Mouse (Mus musculus): ENCODE data around the gene Grap.

Grap gene

GRCm38 (mm10) chr11:61686141-61686540, 33.1 kb downstream of the Grap start:
- no peak for DNase-seq

DNA sequence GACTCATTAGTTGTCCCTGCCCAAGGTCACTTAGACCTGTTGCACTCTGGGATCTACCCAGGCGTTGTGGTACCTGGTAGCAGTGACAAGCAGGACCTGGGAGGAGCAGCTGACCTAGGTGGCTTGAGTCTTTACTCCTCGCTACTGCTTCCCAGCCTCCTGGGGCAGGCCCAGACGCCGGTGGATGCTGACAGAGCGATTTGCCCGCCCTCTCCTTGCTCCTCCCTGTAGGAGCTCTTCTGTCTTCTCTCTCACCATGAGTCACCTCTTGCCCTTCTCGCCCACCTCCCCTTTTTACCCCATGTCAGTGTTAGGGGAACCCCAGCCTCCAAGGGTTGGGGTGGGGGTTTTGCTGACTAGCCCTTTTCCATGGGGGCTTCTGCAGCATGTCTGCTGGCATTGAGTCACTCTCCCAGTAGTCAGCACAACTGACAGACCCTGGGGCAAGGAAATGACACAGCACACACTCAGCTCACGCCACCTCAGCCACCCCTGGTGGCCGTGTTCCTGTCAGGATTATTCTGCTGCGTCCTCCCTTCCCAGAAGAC, 33.9 kb downstream of the Grap start:
- no peak for DNase-seq

- DNase-seq: no peak
Observed at GRCm38 (mm10) chr11:61687595-61687994, 34.5 kb downstream of the Grap start.

GRCm38 (mm10) chr11:61692996-61693395, 39.9 kb downstream of the Grap start:
- DNase-seq: no peak

GRCm38 (mm10) chr11:61698852-61699251, 45.8 kb downstream of the Grap start:
- no peak for DNase-seq

GRCm38 (mm10) chr11:61699460-61699859, 46.4 kb downstream of the Grap start:
- no peak for DNase-seq

GRCm38 (mm10) chr11:61699933-61700332, 46.9 kb downstream of the Grap start:
- no peak for DNase-seq

- DNase-seq: no peak
Observed at GRCm38 (mm10) chr11:61701696-61702095, 48.6 kb downstream of the Grap start.

GRCm38 (mm10) chr11:61702494-61702893, 49.4 kb downstream of the Grap start:
- no peak for DNase-seq

GRCm38 (mm10) chr11:61705581-61705980, 52.5 kb downstream of the Grap start:
- no peak for DNase-seq

DNA sequence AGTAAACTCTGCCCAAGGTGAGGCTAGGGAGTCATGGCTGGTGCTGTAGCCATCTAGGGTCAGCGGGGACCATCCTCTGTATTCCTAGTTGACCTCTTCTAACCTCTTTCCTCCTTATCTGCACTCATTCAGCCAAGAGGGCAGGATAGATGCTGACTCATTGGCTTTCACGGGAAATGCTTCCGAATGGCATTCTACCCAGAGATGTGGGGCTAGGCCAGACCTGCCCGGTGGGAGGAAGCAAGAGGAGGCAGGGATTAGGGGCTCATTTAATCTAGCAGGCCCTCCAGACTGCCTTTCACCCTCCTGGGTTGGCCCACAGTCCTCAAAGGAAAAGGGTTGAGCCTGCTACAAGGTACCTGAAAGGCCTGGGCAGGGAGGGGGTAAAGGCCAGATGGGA, 53.2 kb downstream of the Grap start:
- DNase-seq: no peak

- no peak for DNase-seq
Observed at GRCm38 (mm10) chr11:61708928-61709327, 55.9 kb downstream of the Grap start.

GRCm38 (mm10) chr11:61713157-61713855, 60.2 kb downstream of the Grap start:
- DNase-seq: no peak

GRCm38 (mm10) chr11:61714346-61715117, 61.5 kb downstream of the Grap start:
- DNase-seq: peak; percentile 75

DNA sequence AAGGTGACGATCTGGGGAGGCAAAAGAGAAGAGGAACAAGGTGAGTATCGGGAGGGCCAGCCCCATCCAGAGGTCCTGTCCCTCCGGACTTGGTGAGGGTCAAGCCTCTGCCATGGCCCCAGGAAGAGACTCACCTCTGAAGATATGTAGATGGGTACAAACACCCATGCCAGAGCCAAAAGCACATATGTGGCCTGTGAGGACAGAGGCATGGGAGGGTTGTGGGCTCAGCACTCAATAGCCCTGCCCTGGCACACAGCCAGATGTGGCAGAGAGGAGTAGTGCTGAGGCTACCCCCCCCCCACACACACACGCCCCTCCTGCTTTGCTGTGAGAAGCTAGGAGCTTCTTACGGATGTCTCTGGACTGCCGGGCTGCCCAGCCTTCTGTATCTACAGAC, 62.1 kb downstream of the Grap start:
- no peak for DNase-seq

DNA sequence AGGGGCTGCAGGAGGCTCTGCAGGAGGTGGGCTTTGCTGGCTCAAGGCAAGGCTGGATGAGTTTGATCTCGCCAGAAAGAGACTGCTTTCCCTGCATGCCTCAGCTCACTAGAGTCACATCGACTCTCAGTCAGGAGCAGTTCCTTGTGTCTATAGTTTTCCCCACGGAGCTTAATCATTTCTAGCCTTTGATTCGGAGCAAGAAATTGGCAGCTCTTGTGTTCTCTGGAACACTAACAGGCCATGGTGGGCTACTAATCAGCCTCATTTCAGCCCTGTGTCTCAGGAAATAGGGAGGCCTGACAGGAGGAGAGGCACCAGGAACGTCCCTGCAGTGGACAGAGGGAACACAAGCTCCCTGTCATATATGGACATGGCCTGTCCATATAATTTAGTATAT, 64.9 kb downstream of the Grap start:
- DNase-seq: no peak

DNA sequence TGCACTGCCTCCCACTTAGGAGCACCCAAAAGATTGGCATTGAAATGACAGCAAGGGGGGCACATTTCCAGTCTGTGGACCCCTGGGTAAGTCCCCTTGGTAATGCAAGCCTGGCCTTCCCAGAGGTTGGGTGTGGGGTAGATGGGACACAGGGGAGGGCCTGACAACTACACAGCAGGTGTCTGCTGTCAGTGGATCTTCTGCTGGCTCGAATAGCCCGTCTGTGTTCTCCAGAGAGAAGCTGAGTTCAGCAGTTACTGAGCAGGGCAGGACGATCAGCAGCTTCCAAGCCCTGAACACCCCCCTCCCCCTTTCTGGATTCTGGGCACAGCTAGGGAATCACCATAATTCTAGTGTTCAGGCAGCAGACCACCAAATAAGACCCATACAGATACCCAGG, 66.3 kb downstream of the Grap start:
- no peak for DNase-seq

DNA sequence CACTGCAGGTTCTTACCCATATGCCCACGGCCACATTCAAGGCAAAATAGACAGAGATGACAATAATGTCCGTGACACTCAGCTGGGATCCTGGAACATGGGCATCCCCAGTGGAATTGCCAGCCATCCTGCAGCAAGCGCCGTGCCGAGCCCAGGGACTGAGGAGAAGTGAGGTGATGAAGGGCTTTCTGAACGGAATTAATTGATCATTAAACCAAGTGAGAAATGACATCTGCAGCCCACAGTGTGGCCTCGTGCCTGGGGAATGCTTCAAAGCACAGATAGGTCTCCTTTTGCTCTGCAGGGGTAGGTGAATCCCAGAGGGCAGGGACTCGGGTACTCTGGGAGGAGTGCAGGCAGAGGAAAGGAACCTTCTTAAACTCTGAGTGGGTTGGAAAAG, 66.8 kb downstream of the Grap start:
- no peak for DNase-seq

DNA sequence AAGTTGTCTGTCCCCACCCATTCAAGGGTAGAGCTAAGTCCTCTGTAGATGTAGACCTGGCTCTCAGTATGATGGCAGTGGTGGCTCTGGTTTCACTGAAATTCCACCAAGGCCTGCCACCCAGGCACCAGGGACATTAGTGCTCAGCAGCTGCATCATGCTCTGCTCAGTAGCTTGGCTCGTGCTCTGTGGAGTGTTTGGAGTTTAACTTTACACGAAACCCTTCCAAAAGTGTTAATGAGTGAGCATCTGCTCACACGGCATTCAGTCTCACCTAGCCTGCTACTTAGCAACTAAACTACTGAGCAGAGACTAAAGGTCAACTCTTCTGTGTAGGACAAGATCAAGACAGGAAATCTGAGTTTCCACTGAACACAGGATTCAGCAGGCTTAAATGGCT, 67.6 kb downstream of the Grap start, which contains the start of gene Slc5a10:
TSS of gene Slc5a10 (minus strand) at position 191 of the 400 bp plus-strand sequence.
- DNase-seq: no peak

DNA sequence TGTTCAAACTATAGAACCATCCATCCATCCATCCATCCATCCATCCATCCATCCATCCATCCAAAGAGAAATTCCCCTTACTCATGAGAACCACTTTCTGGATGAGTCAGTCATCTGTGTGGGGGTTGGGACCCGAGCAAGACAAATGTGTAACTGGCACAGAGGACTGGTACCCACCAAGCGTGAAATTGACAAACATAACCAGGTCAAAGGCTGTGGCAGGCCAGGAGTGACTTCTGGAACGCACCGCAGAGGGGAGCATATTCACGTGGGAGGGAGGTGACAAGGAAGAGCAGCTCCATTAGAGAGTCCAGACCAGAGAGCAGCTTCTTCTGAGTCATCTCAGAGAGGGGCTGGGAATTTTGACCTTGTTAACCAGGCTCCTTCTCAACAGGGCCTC, 69.0 kb downstream of the Grap start:
- DNase-seq: no peak
